ENCODE assay signal across 20 mouse cellular contexts in the genomic region with DNA sequence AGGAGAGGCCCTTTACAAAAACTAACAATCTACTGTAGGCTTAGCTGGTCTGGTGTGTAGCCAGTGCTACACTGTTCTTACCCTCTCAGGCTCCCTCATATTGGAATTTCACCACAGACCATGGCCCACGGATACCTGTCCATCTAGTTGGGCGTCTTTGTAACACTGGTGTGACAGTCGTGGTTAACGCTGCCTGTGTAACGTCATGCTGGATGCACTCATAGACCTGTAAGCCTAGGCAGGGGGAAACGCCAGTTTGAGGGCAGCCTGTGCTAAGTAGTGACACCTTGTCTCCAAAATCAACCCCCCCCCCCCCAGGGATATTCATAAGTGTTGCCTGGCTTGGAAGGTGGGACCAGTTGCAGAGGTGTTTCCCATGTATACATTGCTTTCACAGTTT. TPM values are rescaled to one million over a fixed set of nuclear protein-coding genes. Genes with fewer than 3 reads are reported as not detected.
DNase-seq lines count a peak whose midpoint lies in the region; ATAC-seq and TF ChIP-seq lines count a peak whose summit lies in the region.
"Had no signal": no experiment of that assay in that cellular context is flagged by ENCODE, and none has a peak within 500 bp of the region (broad histone marks: within the 10 kb centered on the region; RNA-seq: fewer than 3 reads in every experiment).

No protein-coding gene starts in this region.

- no peaks in the 10 kb centered on the region for H3K36me3 ChIP-seq in heart, embryonic 12.5 days
- no peaks in the 10 kb centered on the region for H3K36me3 ChIP-seq in kidney, adult 2 months (ENCODE audit: control insufficient read depth, insufficient read depth, low read length)
- no peaks in the 10 kb centered on the region for H3K36me3 ChIP-seq in lung, postnatal 0 days (ENCODE audit: insufficient read depth, low read length)
- H3K36me3 ChIP-seq: embryonic facial prominence, embryonic 12.5 days; hindbrain, embryonic 15.5 days had no signal

- H3K27me3 ChIP-seq in heart, embryonic 12.5 days (replicated peaks): no peaks in the 10 kb centered on the region
- no peaks in the 10 kb centered on the region for H3K27me3 ChIP-seq in kidney, adult 2 months (replicated peaks; ENCODE audit: control insufficient read depth, insufficient read depth, low read length)
- no peaks in the 10 kb centered on the region for H3K27me3 ChIP-seq in lung, postnatal 0 days (replicated peaks; ENCODE audit: insufficient read depth, low read length)
- H3K27me3 ChIP-seq: embryonic facial prominence, embryonic 12.5 days; hindbrain, embryonic 15.5 days had no signal

- TF ChIP-seq EP300 in lung, postnatal 0 days (IDR thresholded peaks at IDR 0.05): no peak

- no peak for TF ChIP-seq CTCF in kidney, adult 2 months (conservative IDR thresholded peaks at IDR 0.05; ENCODE audit: insufficient read depth, insufficient read length, low read depth, low read length)
- TF ChIP-seq CTCF in lung, postnatal 0 days (IDR thresholded peaks at IDR 0.05): no peak

- H3K4me2 ChIP-seq in heart, embryonic 12.5 days: peak overlapping the region; percentile 42
- peak overlapping the region; percentile 17; the same call in 1 of the 2 replicates for H3K4me2 ChIP-seq in lung, postnatal 0 days (replicated peaks; ENCODE audit: low read depth, low read length)
- H3K4me2 ChIP-seq: embryonic facial prominence, embryonic 12.5 days; hindbrain, embryonic 15.5 days had no signal

- peaks cover 71% of the 10 kb centered on the region for H3K4me1 ChIP-seq in heart, embryonic 12.5 days (replicated peaks)
- peaks cover 33% of the 10 kb centered on the region for H3K4me1 ChIP-seq in kidney, adult 2 months (ENCODE audit: control insufficient read depth, insufficient read depth, low read length)
- peaks cover 14% of the 10 kb centered on the region for H3K4me1 ChIP-seq in lung, postnatal 0 days (ENCODE audit: insufficient read depth, low read depth, low read length)

- DNase-seq in heart, adult 18-20 months: no peak
- DNase-seq in kidney, adult 9 months: peak; percentile 26
- DNase-seq in kidney, adult 2 months: no peak
- no peak for DNase-seq in lung, postnatal 0 days (ENCODE audit: low spot score)
- DNase-seq in lung, postnatal 25 days (ENCODE audit: low spot score): no peak
- peak; percentile 24 for DNase-seq in naive thymus-derived CD4-positive, alpha-beta T cell, adult 2 months (ENCODE audit: low read depth)
- no peak for DNase-seq in adrenal gland, adult 18-20 months (ENCODE audit: low spot score in 2 of 2)
- DNase-seq: adrenal gland, postnatal 10 days; cerebellum, adult 9-11 months; gastrocnemius, postnatal 14 days; layer of hippocampus, postnatal 36 days; liver; right cerebral cortex, postnatal 14 days; spleen, adult 18-20 months had no signal

- H3K9ac ChIP-seq in heart, embryonic 12.5 days: peak overlapping the region; percentile 26; the same call in 1 of the 2 replicates
- no peak overlapping the region for H3K9ac ChIP-seq in lung, postnatal 0 days (replicated peaks; ENCODE audit: low read depth)
- H3K9ac ChIP-seq: embryonic facial prominence, embryonic 12.5 days; hindbrain, embryonic 15.5 days had no signal

- H3K27ac ChIP-seq in heart, embryonic 12.5 days (ENCODE audit: poor library complexity, severe bottlenecking): 0 out of 2 replicates have a peak overlapping the region, but pooled peaks have one; percentile 6
- H3K27ac ChIP-seq in kidney, adult 2 months (ENCODE audit: insufficient read depth, low read depth, low read length): no peak overlapping the region
- no peak overlapping the region for H3K27ac ChIP-seq in lung, postnatal 0 days (ENCODE audit: low read length)
- H3K27ac ChIP-seq: embryonic facial prominence, embryonic 12.5 days; hindbrain, embryonic 15.5 days; layer of hippocampus, adult 2 months had no signal

- no peak for ATAC-seq in heart, embryonic 12.5 days (ENCODE audit: insufficient number of reproducible peaks, low FRiP score)
- ATAC-seq in lung, postnatal 0 days: no peak
- ATAC-seq: forebrain, embryonic 14.5 days; intestine, postnatal 0 days had no signal

- WGBS in heart, embryonic 12.5 days: 64% methylated on average over 6 of the region's 6 CpGs
- 54% methylated on average over 6 of the region's 6 CpGs for WGBS in kidney, adult 2 months
- 42% methylated on average over 6 of the region's 6 CpGs for WGBS in lung, postnatal 0 days

- no peak overlapping the region for H3K4me3 ChIP-seq in heart, embryonic 12.5 days
- no peak overlapping the region for H3K4me3 ChIP-seq in kidney, adult 2 months (ENCODE audit: insufficient read depth, low read depth, low read length)
- H3K4me3 ChIP-seq in lung, postnatal 0 days (ENCODE audit: low read depth, low read length): no peak overlapping the region
- H3K4me3 ChIP-seq: embryonic facial prominence, embryonic 12.5 days; hindbrain, embryonic 15.5 days had no signal

- H3K9me3 ChIP-seq in heart, embryonic 12.5 days (replicated peaks): no peaks in the 10 kb centered on the region
- no peaks in the 10 kb centered on the region for H3K9me3 ChIP-seq in lung, postnatal 0 days (ENCODE audit: low read length)
- H3K9me3 ChIP-seq: embryonic facial prominence, embryonic 12.5 days; hindbrain, embryonic 15.5 days had no signal

- no peak for TF ChIP-seq POLR2A in kidney, adult 2 months (IDR thresholded peaks at IDR 0.05; ENCODE audit: low read depth, low read length)

RNA-seq across cellular contexts. Expression of a gene that starts 4.7 kb away (rescaled TPM):
- 25.6 and 27.5 TPM in 2 replicates for polyA plus RNA-seq in heart, embryonic 12.5 days (2016; fragmentation: Nextera tagmentation; extraction: Ambion mirVana)
- 10 to 100 TPM; 10.1 to 15.5 TPM for total RNA-seq in heart, adult 18-20 months (2021)
- 26.2 and 29.2 TPM in 2 replicates for polyA plus RNA-seq in kidney, adult 2 months (2012; rRNA removed)
- 15.9 and 18.8 TPM in 2 replicates for polyA plus RNA-seq in lung, postnatal 0 days (2015; fragmentation: Nextera tagmentation; extraction: Ambion mirVana)
- 100 to 1,000 TPM in 1 of 2 experiments, 10 to 100 TPM in 1; 56.6 to 128 TPM for total RNA-seq in adrenal gland, adult 18-20 months (2021)

Comparison
In these comparisons a context has a peak if more than half of its experiments do, and no peak if none do; other contexts are left out.
1. DNase-seq: peak in kidney, adult 9 months (single experiment) and naive thymus-derived CD4-positive, alpha-beta T cell, adult 2 months (single experiment); none in heart, adult 18-20 months (0 of 2), kidney, adult 2 months (single experiment), lung, postnatal 0 days (single experiment), lung, postnatal 25 days (single experiment) and adrenal gland, adult 18-20 months (0 of 2).